Mouse (Mus musculus) adrenal gland, adult 10 weeks (tissue): Measurements from ENCODE around the gene Snap23. TPM values are rescaled to one million over a fixed set of nuclear protein-coding genes. Genes with fewer than 3 reads are reported as not detected.

Experiments
- polyA plus RNA-seq: library from polyadenylated mRNA; stranded (reverse); fragments of 350-450 nt; fragmentation: Illumina TruSeq; extraction: RNeasy Lipid Tissue Mini Kit (QIAGEN cat#74804); gene quantifications from one replicate; pipeline ENCODE4 v1.2.3, GENCODE M21; 2014; ENCODE audit warnings: low read depth, low replicate concordance

Gene Snap23
- 162 TPM for polyA plus RNA-seq

GRCm38 (mm10) chr2:120566886-120567797, at the start of gene Snap23:
Gene Snap23 (plus strand): TSS chr2:120567671.

GRCm38 (mm10) chr2:120563235-120563990, 4.1 kb upstream of the Snap23 start, which contains the start of gene Zfp106:
Gene Zfp106 (minus strand): TSS chr2:120563843.

GRCm38 (mm10) chr2:120608830-120609723, 41.6 kb downstream of the Snap23 start, which contains the start of the genes Haus2 and Lrrc57:
Gene Haus2 (plus strand): TSS chr2:120609383.
Gene Lrrc57 (minus strand): TSS chr2:120609520.

GRCm38 (mm10) chr2:120628886-120629735, 61.6 kb downstream of the Snap23 start, which contains the start of gene Stard9:
Gene Stard9 (plus strand): TSS chr2:120629121.

Other genes starting within 250 kb of the Snap23 start
- gene Vps39, start 214.5 kb upstream of the Snap23 start, polyA plus RNA-seq, result 42.2 TPM
- gene Ganc, start 163.8 kb upstream of the Snap23 start, polyA plus RNA-seq, result 33.9 TPM
- gene Tmem87a, start 163.6 kb upstream of the Snap23 start, polyA plus RNA-seq, result 112 TPM
- gene Capn3, start 111.7 kb upstream of the Snap23 start, polyA plus RNA-seq, result 0.52 TPM
- 96.3 TPM for gene Zfp106, start 3.8 kb upstream of the Snap23 start, polyA plus RNA-seq
- gene Haus2, start 41.7 kb downstream of the Snap23 start, polyA plus RNA-seq, result 65.0 TPM
- 59.8 TPM for gene Lrrc57, start 41.8 kb downstream of the Snap23 start, polyA plus RNA-seq
- 13.9 TPM for gene Stard9, start 61.5 kb downstream of the Snap23 start, polyA plus RNA-seq